ENCODE assay signal across 18 mouse cellular contexts in genomic region chr12:36231386-36231785, GRCm38 (mm10). TPM values are rescaled to one million over a fixed set of nuclear protein-coding genes. Genes with fewer than 3 reads are reported as not detected.
DNase-seq lines count a peak whose midpoint lies in the region.
"Had no signal": no experiment of that assay in that cellular context is flagged by ENCODE, and none has a peak within 500 bp of the region (broad histone marks: within the 10 kb centered on the region; RNA-seq: fewer than 3 reads in every experiment).

No protein-coding gene starts in this region.

- DNase-seq in 3T3-L1 (ENCODE audit: low read depth, low spot score): peak; percentile 25
- peak; percentile 71 for DNase-seq in ES-CJ7 (ENCODE audit: low read depth, low spot score)
- DNase-seq in ZHBTc4 (ENCODE audit: low read depth, low spot score): peak; percentile 73
- DNase-seq in cerebellum, postnatal 10 days: no peak
- no peak for DNase-seq in adrenal gland, postnatal 25 days
- DNase-seq in right cerebral cortex, postnatal 36 days (ENCODE audit: low spot score in 2 of 2): no peak
- DNase-seq: adrenal gland, adult 2 months; adrenal gland, postnatal 10 days; adrenal gland, postnatal 36 days; cerebellum, adult 11-12 months; cerebellum, adult 2 months; cerebellum, adult 9-10 months; cerebellum, postnatal 14 days; cerebellum, postnatal 36 days; embryo, embryonic 11 days had no signal

RNA-seq across cellular contexts. Expression of gene Lrrc72, which starts 21.8 kb away (rescaled TPM):
- not detected in 2 replicates for total RNA-seq in adrenal gland, postnatal 25 days (2021)
- total RNA-seq: adrenal gland, adult 2 months; adrenal gland, postnatal 10 days; adrenal gland, postnatal 36 days; common myeloid progenitor, adult 5-6 weeks; ES-E14; MEL had no signal

Comparison
In these comparisons a context has a peak if more than half of its experiments do, and no peak if none do; other contexts are left out.
1. DNase-seq: peak in 3T3-L1 (single experiment), ES-CJ7 (single experiment) and ZHBTc4 (single experiment); none in cerebellum, postnatal 10 days (0 of 2), adrenal gland, postnatal 25 days (single experiment) and right cerebral cortex, postnatal 36 days (0 of 2).